Mouse (Mus musculus): ENCODE results near the gene Rnf7. TPM values are rescaled to one million over a fixed set of nuclear protein-coding genes. Genes with fewer than 3 reads are reported as not detected.
"Not testable (repeated sequence)": the region's sequence is repeated elsewhere in the genome, so short reads cannot be mapped to it uniquely, and the experiment has no call there.

Gene Rnf7
- polyA plus RNA-seq, 1 experiment: 3.2 TPM

- no peak overlapping the region for H3K4me3 ChIP-seq (replicated peaks)
- H3K4me1 ChIP-seq (ENCODE audit: control insufficient read depth): no peaks in the 10 kb centered on the region; the same call in 1 of the 2 replicates
- no peaks in the 10 kb centered on the region for H3K27me3 ChIP-seq (ENCODE audit: control insufficient read depth)
- TF ChIP-seq GATA1 (IDR thresholded peaks at IDR 0.05; ENCODE audit: low read length): no peak
- TF ChIP-seq TAL1 (IDR thresholded peaks at IDR 0.05; ENCODE audit: low read length): no peak
- H3K9me3 ChIP-seq (ENCODE audit: control insufficient read depth, low read length): peaks cover 3% of the 10 kb centered on the region
- H3K36me3 ChIP-seq (ENCODE audit: control insufficient read depth): no peaks in the 10 kb centered on the region
Observed at GRCm38 (mm10) chr9:96506011-96506498, 27.6 kb upstream of the Rnf7 start.

GRCm38 (mm10) chr9:96505156-96505555 is 26.7 kb upstream of the Rnf7 start:
- peaks cover 3% of the 10 kb centered on the region for H3K9me3 ChIP-seq (ENCODE audit: control insufficient read depth, low read length)
- no peak overlapping the region for H3K4me3 ChIP-seq (replicated peaks)
- H3K4me1 ChIP-seq (ENCODE audit: control insufficient read depth): no peaks in the 10 kb centered on the region; the same call in 1 of the 2 replicates
- no peak for TF ChIP-seq GATA1 (IDR thresholded peaks at IDR 0.05; ENCODE audit: low read length)
- TF ChIP-seq TAL1 (IDR thresholded peaks at IDR 0.05; ENCODE audit: low read length): no peak
- no peaks in the 10 kb centered on the region for H3K36me3 ChIP-seq (ENCODE audit: control insufficient read depth)
- no peaks in the 10 kb centered on the region for H3K27me3 ChIP-seq (ENCODE audit: control insufficient read depth)

DNA sequence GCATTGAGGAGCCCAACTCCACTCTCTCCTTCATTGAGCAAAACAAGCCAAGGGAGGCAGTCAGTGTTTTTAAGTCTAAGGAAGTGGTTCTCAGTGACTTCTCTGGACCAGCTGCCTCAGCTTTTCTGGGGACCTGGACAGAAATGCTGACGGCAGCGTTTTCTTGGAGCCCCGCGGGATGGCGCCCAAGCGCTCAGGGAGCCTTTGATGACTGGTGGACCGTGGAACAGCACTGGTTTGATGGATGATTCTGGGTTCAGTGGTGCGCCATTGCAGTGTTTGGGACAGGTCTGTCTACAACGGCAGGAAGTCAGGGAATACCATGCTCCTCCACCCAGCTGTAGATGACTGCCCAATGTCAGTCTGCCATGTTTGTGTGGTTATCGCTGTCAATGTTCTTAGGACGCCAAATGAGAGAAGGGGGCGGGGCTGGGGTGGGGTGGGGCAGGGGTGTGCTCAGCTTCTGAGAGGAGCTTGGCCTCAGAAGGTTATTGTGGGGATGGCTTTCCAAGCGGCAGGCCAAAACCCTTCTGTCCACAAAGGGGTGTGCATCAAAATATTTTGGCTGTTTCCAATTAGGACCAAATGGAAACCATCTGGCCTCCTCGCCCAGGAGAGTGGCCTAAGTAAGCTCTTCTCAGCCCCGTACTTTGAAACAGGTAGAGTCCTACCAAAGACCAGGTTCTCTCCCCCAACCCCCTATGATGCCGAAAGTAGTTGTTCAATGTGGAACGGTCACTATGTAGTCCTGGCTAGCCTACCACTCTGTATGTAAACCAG is 25.8 kb upstream of the Rnf7 start:
- Histone ChIP-seq H3K9me3 (ENCODE audit: control insufficient read depth, low read length) (peaks cover 5% of the 10 kb centered on the region), H3K4me3 (replicated peaks) (no peak overlapping the region), H3K36me3 (ENCODE audit: control insufficient read depth) (no peaks in the 10 kb centered on the region), H3K4me1 (ENCODE audit: control insufficient read depth) (no peaks in the 10 kb centered on the region; the same call in 1 of the 2 replicates), H3K27me3 (ENCODE audit: control insufficient read depth) (no peaks in the 10 kb centered on the region)
- TF ChIP-seq TAL1 (IDR thresholded peaks at IDR 0.05; ENCODE audit: low read length): no peak
- TF ChIP-seq GATA1 (IDR thresholded peaks at IDR 0.05; ENCODE audit: low read length): no peak

DNA sequence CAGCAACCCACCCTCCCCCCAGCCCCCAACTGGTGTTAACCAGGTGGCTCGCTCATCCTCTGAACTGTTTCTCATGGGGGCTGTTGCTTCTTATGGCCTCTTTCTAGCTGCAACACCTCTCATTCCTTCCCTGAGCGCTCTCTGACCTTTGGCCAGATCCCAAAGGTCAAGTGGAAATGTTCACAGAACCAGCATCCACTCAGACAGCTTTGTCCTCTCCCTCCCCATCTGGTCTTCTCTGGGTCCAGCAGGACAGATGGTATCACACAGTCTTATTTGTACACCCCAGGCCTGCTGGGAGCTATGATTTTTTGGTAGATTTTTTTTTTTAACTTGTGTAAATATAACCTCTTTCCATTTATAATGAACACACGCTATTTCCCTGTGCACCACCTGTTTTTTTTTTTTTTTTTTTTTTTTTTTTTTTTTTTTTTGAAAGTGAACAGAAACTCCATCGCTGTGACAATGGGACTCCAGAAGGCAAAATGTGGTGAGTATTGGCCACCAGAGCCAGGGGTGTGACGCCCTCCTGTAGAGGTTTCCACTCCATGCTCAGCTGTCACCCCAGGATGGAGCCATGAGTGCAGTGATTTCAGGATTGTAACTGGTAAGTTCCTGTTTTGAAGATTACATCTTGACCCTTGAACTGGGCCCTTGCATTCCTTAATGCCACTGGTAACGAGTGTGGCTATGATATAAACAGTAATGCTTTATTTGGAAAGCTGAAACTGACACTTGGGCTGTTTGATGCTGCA is 24.6 kb upstream of the Rnf7 start:
- TF ChIP-seq TAL1 (IDR thresholded peaks at IDR 0.05; ENCODE audit: low read length): no peak
- TF ChIP-seq GATA1 (IDR thresholded peaks at IDR 0.05; ENCODE audit: low read length): no peak
- no peaks in the 10 kb centered on the region for H3K27me3 ChIP-seq (ENCODE audit: control insufficient read depth)
- no peak overlapping the region for H3K4me3 ChIP-seq (replicated peaks)
- H3K4me1 ChIP-seq (ENCODE audit: control insufficient read depth): no peaks in the 10 kb centered on the region; the same call in 1 of the 2 replicates
- no peaks in the 10 kb centered on the region for H3K36me3 ChIP-seq (ENCODE audit: control insufficient read depth)
- H3K9me3 ChIP-seq (ENCODE audit: control insufficient read depth, low read length): peaks cover 11% of the 10 kb centered on the region

- peaks cover 11% of the 10 kb centered on the region for H3K9me3 ChIP-seq (ENCODE audit: control insufficient read depth, low read length)
- no peaks in the 10 kb centered on the region for H3K27me3 ChIP-seq (ENCODE audit: control insufficient read depth)
- no peaks in the 10 kb centered on the region for H3K36me3 ChIP-seq (ENCODE audit: control insufficient read depth)
- H3K4me3 ChIP-seq (replicated peaks): no peak overlapping the region
- TF ChIP-seq GATA1 (IDR thresholded peaks at IDR 0.05; ENCODE audit: low read length): no peak
- no peak for TF ChIP-seq TAL1 (IDR thresholded peaks at IDR 0.05; ENCODE audit: low read length)
- H3K4me1 ChIP-seq (ENCODE audit: control insufficient read depth): no peaks in the 10 kb centered on the region; the same call in 1 of the 2 replicates
Observed at GRCm38 (mm10) chr9:96501217-96501616, 22.7 kb upstream of the Rnf7 start.

DNA sequence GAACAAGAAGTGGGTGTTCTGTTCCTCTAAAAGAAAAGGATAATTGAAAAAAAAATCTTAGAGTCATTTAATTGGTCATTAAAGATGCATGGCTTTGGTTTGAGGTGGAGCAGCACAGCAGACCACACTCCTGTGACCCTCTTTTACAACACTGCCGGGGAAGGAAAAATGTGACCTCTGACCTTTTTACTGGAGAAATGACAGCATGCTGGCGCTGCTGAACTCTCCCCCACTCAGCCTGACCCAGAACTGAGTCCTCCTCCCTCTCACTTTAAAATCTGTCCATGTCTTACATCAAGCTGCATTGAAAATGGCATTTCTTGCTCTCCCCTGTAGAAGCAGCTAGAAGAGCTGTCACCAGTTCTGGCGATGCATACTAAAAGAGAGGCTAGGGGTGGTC is 14.7 kb upstream of the Rnf7 start:
- H3K9me3 ChIP-seq (ENCODE audit: control insufficient read depth, low read length): no peaks in the 10 kb centered on the region; the same call in 1 of the 2 replicates
- TF ChIP-seq TAL1 (IDR thresholded peaks at IDR 0.05; ENCODE audit: low read length) (no peak), GATA1 (IDR thresholded peaks at IDR 0.05; ENCODE audit: low read length) (no peak)

DNA sequence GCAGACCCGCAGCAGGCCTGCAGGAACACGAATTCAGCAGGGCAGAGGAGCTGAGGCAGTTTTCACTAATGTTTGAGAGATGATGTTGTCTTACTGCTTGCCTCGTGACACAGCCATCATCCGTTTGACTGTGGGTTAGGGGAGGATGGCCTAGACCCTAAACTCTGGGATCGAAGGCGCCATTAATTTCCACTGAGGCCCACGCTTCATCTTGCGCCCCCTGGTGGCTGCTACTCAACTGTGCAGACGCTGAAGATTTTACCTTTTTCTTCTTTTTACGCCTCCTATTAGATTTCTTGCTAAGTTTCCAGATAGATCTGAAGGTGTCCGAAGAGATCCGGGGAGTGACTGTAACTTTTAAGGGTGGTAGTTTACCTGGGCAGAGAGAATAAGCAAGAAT is 13.3 kb upstream of the Rnf7 start:
- TF ChIP-seq TAL1 (IDR thresholded peaks at IDR 0.05; ENCODE audit: low read length) (no peak), GATA1 (IDR thresholded peaks at IDR 0.05; ENCODE audit: low read length) (no peak)
- Histone ChIP-seq H3K9me3 (ENCODE audit: control insufficient read depth, low read length) (no peaks in the 10 kb centered on the region), H3K27me3 (ENCODE audit: control insufficient read depth) (no peaks in the 10 kb centered on the region), H3K36me3 (ENCODE audit: control insufficient read depth) (no peaks in the 10 kb centered on the region), H3K4me3 (replicated peaks) (no peak overlapping the region), H3K4me1 (ENCODE audit: control insufficient read depth) (peaks cover 3% of the 10 kb centered on the region)

More for the DNA sequence above, 14.7 kb upstream of the Rnf7 start:
- Histone ChIP-seq H3K4me1 (ENCODE audit: control insufficient read depth) (peaks cover 3% of the 10 kb centered on the region), H3K4me3 (replicated peaks) (no peak overlapping the region), H3K36me3 (ENCODE audit: control insufficient read depth) (no peaks in the 10 kb centered on the region), H3K27me3 (ENCODE audit: control insufficient read depth) (no peaks in the 10 kb centered on the region)

DNA sequence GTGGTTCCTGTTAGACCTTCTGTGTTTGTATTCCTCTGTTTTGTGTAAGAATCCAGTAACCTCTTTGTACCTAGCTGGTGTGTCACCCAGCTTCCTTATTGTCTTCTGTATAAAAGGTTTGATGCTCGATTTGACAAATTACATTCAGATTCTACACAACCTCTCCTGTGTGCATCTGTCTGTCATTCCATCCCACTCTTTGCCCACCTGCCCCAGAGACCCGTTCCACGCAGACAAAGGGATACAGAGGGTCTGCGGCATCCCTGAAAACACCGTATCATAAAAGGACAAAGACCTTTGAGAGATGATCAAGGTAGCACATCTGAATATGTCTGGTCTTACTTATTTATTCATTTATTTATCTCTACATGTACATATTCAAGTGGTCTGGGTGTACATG is 9.4 kb upstream of the Rnf7 start:
- H3K4me3 ChIP-seq (replicated peaks); H3K27me3 ChIP-seq (ENCODE audit: control insufficient read depth); H3K36me3 ChIP-seq (ENCODE audit: control insufficient read depth); H3K9me3 ChIP-seq (ENCODE audit: control insufficient read depth, low read length): not testable (repeated sequence)
- H3K4me1 ChIP-seq (ENCODE audit: control insufficient read depth): peaks cover 15% of the 10 kb centered on the region

DNA sequence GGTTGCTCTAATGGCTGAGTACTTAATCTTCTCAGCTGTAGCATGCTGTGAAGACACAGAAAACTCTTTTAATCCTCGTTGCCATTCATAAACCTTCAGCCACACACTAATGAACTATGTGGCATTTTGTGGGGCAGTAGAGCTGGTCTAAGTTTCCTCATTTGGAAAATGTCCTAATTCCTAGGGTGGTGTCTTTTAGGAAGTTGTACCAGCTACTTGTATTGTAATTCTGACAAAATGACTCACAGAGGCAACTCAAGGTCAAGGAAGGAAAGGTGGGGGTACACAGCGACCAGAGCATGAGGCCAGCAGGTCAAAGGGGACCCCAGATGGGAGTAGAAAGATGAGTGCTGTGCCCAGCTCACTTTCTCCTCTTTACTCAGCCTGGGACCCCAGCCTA is 5.2 kb upstream of the Rnf7 start:
- Histone ChIP-seq H3K4me1 (ENCODE audit: control insufficient read depth) (peaks cover 20% of the 10 kb centered on the region), H3K36me3 (ENCODE audit: control insufficient read depth) (no peaks in the 10 kb centered on the region), H3K9me3 (ENCODE audit: control insufficient read depth, low read length) (no peaks in the 10 kb centered on the region), H3K27me3 (ENCODE audit: control insufficient read depth) (peaks cover 13% of the 10 kb centered on the region), H3K4me3 (replicated peaks) (no peak overlapping the region)
- TF ChIP-seq TAL1 (IDR thresholded peaks at IDR 0.05; ENCODE audit: low read length): no peak
- TF ChIP-seq GATA1 (IDR thresholded peaks at IDR 0.05; ENCODE audit: low read length): no peak
